Mouse (Mus musculus) embryonic fibroblast, embryonic 13.5 days (primary cell): ENCODE data around the gene Slc25a51. TPM values are rescaled to one million over a fixed set of nuclear protein-coding genes. Genes with fewer than 3 reads are reported as not detected.
"Not testable (repeated sequence)": the region's sequence is repeated elsewhere in the genome, so short reads cannot be mapped to it uniquely, and the experiment has no call there.

Experiments used
- H3K27ac ChIP-seq: 2 replicates; pipeline ENCODE4 v1.5.1; 2012; ENCODE audit warnings: low read length, control low read depth, inconsistent platforms; ENCODE audit not compliant: insufficient read depth
- H3K4me1 ChIP-seq: 2 replicates; pipeline ENCODE4 v1.6.1; 2011; ENCODE audit warnings: low read length; ENCODE audit not compliant: control insufficient read depth, insufficient read depth
- H3K4me3 ChIP-seq: 2 replicates; pipeline ENCODE4 v1.5.1; 2011; ENCODE audit warnings: mild to moderate bottlenecking, control low read depth, low read length; ENCODE audit not compliant: insufficient read depth
- CTCF ChIP-seq: IDR thresholded peaks from 2 replicates; pipeline ENCODE4 v1.5.1; 2011; ENCODE audit warnings: mild to moderate bottlenecking, control low read depth, low read length, moderate library complexity, borderline replicate concordance; ENCODE audit not compliant: insufficient read depth
- POLR2A ChIP-seq: IDR thresholded peaks from 2 replicates; pipeline ENCODE4 v1.6.1; 2011; ENCODE audit warnings: low read depth, mild to moderate bottlenecking, control low read depth, low read length, moderate library complexity
- polyA plus RNA-seq: library from polyadenylated mRNA; stranded (reverse); fragments of >200 nt; gene quantifications from 2 replicates; pipeline ENCODE4 v1.2.4, GENCODE M21; 2011; ENCODE audit warnings: low read depth; ENCODE audit not compliant: missing spikeins, insufficient read length

The Slc25a51 gene
- polyA plus RNA-seq, 1 experiment: 83.6 TPM

GRCm38 (mm10) chr4:45402878-45403498 lies 5.6 kb downstream of the Slc25a51 start:
- Histone ChIP-seq H3K27ac (no peak overlapping the region), H3K4me3 (no peak overlapping the region), H3K4me1 (no peaks in the 10 kb centered on the region)
- TF ChIP-seq POLR2A (no peak), CTCF (no peak)

DNA sequence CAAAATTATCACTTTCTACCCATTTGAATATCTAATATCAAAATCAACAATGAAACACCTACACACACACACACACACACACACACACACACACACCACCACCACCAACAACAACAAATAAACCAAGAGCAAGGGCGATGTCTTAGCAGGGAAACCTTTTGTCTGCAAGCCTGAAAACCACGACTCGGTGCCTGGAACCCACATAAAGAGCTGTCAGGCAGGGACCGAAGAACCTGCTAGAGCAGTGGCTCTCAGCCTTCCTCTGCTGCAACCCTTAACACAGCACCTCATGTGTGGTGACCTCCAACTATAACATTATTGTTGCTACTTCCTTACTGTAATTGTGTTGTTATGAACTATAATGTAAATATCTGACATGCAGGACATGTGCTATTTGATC lies 6.3 kb downstream of the Slc25a51 start:
- H3K4me3 ChIP-seq: no peak overlapping the region
- H3K4me1 ChIP-seq: no peaks in the 10 kb centered on the region

DNA sequence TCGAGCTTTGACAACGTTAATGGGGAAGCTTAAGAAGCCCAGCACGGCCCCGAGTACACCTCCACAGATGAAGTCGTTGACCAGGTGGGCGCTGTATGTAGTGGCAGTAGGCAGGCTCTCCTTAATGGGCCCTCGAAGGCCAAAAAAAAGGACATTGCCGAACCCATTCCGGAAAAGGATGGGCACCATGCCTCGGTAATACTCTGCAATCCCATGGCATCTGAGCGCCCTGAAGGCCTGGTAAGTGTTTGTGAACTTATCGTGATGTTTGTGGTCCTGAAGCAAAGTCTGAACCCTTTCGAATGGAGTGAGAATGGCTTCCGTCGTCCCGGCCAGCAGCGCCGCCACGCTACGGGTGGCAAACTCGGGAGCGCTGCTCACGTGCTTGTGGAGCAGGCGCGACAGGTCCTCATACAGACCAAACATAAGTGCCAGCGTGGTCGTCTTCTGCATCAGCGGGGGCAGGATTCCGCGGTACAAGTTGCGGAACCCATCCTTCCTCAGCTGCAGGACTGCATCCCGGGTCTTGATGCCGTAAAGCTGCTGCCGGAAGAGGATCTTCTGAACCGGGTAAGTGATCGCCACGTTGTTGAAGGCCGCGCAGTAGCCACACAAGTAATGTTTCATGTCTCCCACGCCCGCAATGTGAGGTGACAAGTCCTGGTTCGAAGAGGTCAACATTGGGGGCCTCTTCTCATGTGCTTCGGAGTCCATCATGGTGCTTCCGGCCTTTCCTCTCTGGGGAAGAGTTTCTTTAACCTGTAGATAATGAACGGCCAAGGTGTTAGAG lies 8.9 kb downstream of the Slc25a51 start:
- no peak overlapping the region for H3K4me3 ChIP-seq
- no peak for TF ChIP-seq POLR2A
- no peak for TF ChIP-seq CTCF
- H3K4me1 ChIP-seq: no peaks in the 10 kb centered on the region
- H3K27ac ChIP-seq: no peak overlapping the region

More for the DNA sequence above, 6.3 kb downstream of the Slc25a51 start:
- no peak overlapping the region for H3K27ac ChIP-seq
- TF ChIP-seq CTCF: no peak

GRCm38 (mm10) chr4:45398315-45398714 lies 10.3 kb downstream of the Slc25a51 start:
- H3K4me1 ChIP-seq, H3K4me3 ChIP-seq, H3K27ac ChIP-seq: not testable (repeated sequence)

GRCm38 (mm10) chr4:45396211-45396610 lies 12.4 kb downstream of the Slc25a51 start:
- not testable (repeated sequence) for H3K4me3 ChIP-seq, H3K4me1 ChIP-seq, H3K27ac ChIP-seq

- no peak for TF ChIP-seq CTCF
- TF ChIP-seq POLR2A: no peak
- Histone ChIP-seq H3K4me1 (no peaks in the 10 kb centered on the region), H3K27ac (no peak overlapping the region)
Measured at GRCm38 (mm10) chr4:45393658-45394057, 14.9 kb downstream of the Slc25a51 start.

DNA sequence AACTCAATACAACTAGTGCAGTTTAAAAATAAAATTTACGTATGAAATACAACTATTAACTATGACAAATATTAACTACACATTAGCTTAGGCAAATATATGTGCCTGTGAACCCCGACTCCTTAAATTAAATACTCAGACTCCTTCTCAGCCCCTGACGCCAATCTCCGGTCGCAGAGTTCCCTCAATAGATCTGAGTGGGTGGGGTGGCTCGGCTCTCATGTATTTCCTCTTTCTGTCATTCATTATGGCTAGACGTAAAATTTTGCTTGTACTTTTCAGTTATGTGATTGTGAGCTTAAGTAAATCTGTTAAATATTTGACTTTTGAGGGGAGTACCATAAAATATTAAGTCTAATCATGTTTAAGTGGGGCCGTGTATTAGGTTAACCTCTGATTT lies 15.6 kb downstream of the Slc25a51 start:
- no peak for TF ChIP-seq CTCF
- no peak for TF ChIP-seq POLR2A
- Histone ChIP-seq H3K4me3 (no peak overlapping the region), H3K27ac (no peak overlapping the region), H3K4me1 (no peaks in the 10 kb centered on the region)

More at GRCm38 (mm10) chr4:45393658-45394057, 14.9 kb downstream of the Slc25a51 start:
- H3K4me3 ChIP-seq: no peak overlapping the region

- no peak overlapping the region for H3K4me3 ChIP-seq
- H3K4me1 ChIP-seq: no peaks in the 10 kb centered on the region
- no peak overlapping the region for H3K27ac ChIP-seq
- TF ChIP-seq CTCF (no peak), POLR2A (no peak)
Measured at GRCm38 (mm10) chr4:45392572-45392971, 16.0 kb downstream of the Slc25a51 start.

DNA sequence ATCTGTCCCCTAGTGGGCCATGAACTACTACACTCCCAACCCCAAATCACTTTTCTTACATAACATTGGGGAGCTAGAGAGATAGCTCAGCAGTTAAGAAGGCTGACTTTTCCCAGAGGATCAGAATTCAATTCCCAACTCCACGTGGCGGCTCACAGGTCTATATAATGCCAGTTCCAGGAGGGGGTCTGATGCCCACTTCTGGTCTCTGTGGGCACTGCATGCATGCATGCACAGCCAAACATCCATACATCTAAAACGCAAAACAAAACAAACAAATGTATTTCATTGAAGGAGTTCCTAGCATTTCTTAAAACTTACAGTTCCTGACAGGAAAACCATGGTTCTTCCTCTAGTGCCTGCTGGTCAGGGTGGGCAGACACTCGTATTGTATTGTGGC lies 16.5 kb downstream of the Slc25a51 start:
- H3K4me1 ChIP-seq: no peaks in the 10 kb centered on the region
- no peak for TF ChIP-seq CTCF
- no peak for TF ChIP-seq POLR2A
- no peak overlapping the region for H3K4me3 ChIP-seq
- H3K27ac ChIP-seq: no peak overlapping the region

- H3K27ac ChIP-seq: not testable (repeated sequence)
Measured at GRCm38 (mm10) chr4:45387296-45387695, 21.3 kb downstream of the Slc25a51 start.

DNA sequence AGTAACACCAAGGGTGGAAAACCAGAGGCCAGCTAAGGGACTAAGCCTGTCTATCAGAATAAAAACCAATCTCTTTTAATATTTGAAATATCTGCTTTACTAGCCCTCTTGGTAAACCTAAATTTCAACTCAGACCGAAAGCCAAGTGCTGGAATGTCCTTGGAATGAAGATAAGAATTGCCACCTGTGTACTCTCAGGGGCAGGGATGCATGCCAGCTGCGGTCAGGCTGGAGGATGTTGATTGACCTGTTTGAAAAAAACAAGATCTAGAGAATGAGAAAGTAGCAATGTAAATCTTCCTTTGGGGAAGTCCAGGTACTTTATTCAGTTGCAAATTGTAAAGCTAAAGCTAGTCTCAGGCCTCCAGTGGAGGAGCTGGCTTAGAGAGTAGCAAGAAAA lies 26.4 kb downstream of the Slc25a51 start:
- H3K4me3 ChIP-seq, H3K4me1 ChIP-seq, H3K27ac ChIP-seq: not testable (repeated sequence)

More at GRCm38 (mm10) chr4:45387296-45387695, 21.3 kb downstream of the Slc25a51 start:
- H3K4me3 ChIP-seq, H3K4me1 ChIP-seq: not testable (repeated sequence)

DNA sequence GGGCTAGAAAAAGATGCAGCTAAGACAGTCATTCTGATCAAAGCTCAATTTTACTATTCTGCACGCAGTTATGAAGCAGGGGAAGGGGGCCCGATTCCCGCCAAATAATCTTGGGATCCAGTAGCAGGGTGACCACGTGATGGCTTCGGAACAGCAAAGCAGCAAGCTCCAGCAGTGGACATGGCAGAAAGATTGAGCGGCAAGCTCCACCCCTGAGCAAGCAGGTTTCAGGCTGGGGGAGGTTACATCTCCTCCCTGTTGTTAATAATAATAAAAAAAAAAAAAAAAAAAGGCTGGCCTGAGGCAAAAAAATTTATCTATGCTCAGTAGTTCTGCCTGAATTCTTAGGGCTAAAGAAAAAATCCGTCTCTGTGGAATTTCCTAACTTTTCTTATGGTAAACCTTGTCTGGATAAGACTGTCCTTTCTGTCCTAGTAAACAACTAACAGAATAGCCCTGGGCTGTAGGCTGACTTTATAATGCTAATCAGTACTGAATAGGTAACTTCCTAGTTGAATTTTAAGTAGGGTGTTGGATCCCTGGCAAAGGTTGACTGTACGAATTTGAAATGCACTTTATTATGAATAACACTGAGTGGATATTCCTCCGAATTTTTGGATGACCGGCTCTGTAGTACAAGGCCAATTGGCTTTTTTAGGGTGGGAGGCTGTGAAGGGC lies 27.5 kb downstream of the Slc25a51 start:
- not testable (repeated sequence) for H3K4me1 ChIP-seq, H3K27ac ChIP-seq, H3K4me3 ChIP-seq
